Mouse (Mus musculus): ENCODE measurements around the gene Ocm. TPM values are rescaled to one million over a fixed set of nuclear protein-coding genes. Genes with fewer than 3 reads are reported as not detected.
"Not testable (repeated sequence)": the region's sequence is repeated elsewhere in the genome, so short reads cannot be mapped to it uniquely, and the experiment has no call there.

Gene Ocm
- total RNA-seq, 2 experiments from 2014 or later, result not detected

- DNase-seq (ENCODE audit: low spot score in 2 of 2), result no peak
- Histone ChIP-seq H3K27ac (no peak overlapping the region), H3K4me3 (peak overlapping the region; percentile 24; the same call in 1 of the 2 replicates)
- TF ChIP-seq CTCF (conservative IDR thresholded peaks at IDR 0.05), result no peak
Measured at GRCm38 (mm10) chr5:144036952-144037351, 10.5 kb upstream of the Ocm start.

DNA sequence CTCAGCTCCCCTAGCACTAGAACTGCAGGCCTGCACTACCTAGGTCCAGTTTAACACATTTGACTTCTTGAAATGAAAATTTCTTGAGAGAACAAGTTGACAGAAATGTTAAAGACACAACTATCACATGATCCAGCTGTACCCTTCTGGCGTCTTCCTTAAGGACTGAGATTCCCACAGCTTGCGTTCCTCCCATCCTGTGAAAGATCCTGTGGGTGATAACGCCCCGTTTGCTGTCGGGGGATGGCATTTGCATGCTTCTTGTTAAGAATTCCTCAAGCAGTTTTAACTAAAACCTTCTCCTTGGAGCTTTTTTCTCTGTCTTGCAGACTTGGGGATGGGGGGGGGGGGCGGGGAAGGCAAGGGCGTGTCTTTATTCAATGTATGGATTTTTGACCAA lies 8.1 kb upstream of the Ocm start:
- Histone ChIP-seq H3K4me3 (no peak overlapping the region), H3K27ac (peak overlapping the region; percentile 62; the same call in 1 of the 2 replicates)
- peak; percentile 29 to 50 for DNase-seq (ENCODE audit: low spot score in 2 of 2)
- TF ChIP-seq CTCF (conservative IDR thresholded peaks at IDR 0.05), result no peak

GRCm38 (mm10) chr5:144032491-144032890 lies 6.0 kb upstream of the Ocm start:
- TF ChIP-seq CTCF (conservative IDR thresholded peaks at IDR 0.05), result no peak
- DNase-seq (ENCODE audit: low spot score in 2 of 2), result no peak
- Histone ChIP-seq H3K4me3 (no peak overlapping the region), H3K27ac (no peak overlapping the region)

DNA sequence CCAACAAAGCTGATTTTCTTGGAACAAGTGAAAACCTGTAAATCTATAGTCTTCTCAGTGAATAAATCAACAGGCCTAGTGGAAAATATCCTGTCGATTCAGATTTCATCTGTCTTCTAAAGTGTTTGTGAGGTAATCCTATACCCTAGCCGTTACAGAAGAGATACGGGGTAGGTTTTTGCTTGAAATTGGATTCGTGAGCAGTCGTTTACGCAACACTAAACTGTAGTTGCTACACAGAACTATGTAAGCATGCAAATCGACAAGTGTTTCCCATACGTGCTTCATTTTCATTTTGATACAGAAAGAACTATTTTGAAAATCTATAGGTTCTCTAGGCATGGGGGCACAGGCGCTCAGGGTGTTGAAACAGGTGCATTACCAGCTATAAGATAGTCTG lies 10.6 kb downstream of the Ocm start:
- TF ChIP-seq CTCF (conservative IDR thresholded peaks at IDR 0.05), result no peak
- DNase-seq (ENCODE audit: low spot score in 2 of 2), result no peak
- Histone ChIP-seq H3K27ac (no peak overlapping the region), H3K4me3 (no peak overlapping the region)

GRCm38 (mm10) chr5:144015312-144015650 lies 11.2 kb downstream of the Ocm start:
- Histone ChIP-seq H3K27ac (no peak overlapping the region; the same call in 1 of the 2 replicates), H3K4me3 (peak overlapping the region; percentile 96)
- TF ChIP-seq CTCF (conservative IDR thresholded peaks at IDR 0.05), result no peak
- DNase-seq (ENCODE audit: low spot score in 2 of 2), result no peak

DNA sequence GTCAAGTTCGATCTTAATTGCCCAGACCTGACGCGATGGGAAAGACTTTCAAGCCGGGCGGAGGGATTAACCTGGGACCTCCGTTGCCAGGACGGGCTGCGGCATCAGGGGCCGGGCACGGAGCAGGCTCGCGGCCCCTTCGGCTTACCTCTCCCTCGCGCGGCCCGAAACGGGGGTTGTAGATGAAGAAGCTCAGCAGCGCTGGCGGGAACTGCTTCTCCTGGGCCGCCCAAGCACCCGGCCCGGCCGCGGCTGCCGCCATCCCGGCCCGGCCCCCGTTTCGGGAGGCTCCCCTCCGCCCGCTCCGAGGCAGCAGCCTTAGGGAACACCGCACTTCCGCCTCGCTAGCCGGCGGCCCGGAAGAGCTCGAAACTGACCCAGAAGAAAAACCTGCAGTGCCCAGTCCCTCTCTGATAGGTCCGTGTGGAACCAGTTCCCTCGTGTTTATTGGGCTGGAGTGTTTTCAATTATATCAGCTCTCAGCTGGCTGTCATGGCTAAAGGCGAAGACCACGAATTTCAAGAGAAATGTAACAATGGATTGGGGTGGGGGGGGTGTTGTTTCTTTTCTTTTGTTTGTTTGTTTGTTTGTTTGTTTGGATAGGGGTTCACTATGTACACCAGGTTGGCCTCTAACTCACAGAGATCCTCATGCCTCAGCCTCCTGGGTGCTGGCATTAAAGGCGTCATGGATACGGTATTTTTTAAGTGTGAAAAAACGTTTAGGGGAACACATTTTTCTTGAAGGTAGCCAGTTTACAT lies 11.7 kb downstream of the Ocm start, which contains the start of gene Ccz1:
Gene Ccz1 (minus strand): TSS at position 327 of the 761 bp plus-strand sequence.
- peak; percentile 77 to 78 for DNase-seq (ENCODE audit: low spot score in 2 of 2)
- TF ChIP-seq CTCF (conservative IDR thresholded peaks at IDR 0.05), result no peak
- peak within 1 kb of the TSS; percentile 90 for H3K27ac ChIP-seq
- H3K4me3 ChIP-seq, result peak within 1 kb of the TSS; percentile 96

DNA sequence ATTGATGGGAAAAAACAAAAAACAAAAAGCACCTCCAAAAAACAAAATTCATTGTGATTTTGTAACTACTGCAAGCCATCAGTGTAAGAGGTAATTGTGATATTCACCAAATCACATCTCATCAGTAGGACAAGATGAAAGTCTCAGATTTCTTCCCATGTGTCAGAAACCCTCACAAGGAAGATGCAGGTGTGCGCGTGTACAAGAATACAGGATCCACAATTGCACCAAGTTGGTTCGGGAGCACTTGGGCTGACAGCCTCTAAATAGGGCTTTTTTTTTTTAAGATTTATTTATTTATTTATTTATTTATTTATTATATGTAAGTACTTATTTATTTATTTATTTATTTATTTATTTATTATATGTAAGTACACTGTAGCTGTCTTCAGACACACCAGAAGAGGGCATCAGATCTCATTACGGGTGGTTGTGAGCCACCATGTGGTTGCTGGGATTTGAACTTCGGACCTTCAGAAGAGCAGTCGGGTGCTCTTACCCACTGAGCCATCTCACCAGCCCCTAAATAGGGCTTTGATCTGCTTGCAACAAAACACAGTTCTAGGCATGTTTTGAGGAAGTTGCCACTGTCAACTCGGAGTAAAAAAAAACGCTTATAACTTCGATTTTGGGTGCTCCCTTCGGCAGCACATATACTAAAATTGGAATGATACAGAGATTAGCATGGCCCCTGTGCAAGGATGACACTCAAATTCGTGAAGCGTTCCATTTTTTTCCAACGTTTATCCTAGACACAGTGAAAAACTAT lies 12.9 kb downstream of the Ocm start:
- H3K27ac ChIP-seq; DNase-seq (ENCODE audit: low spot score in 2 of 2): not testable (repeated sequence)
- TF ChIP-seq CTCF (conservative IDR thresholded peaks at IDR 0.05), result 0 out of 2 replicates have a peak, but pooled peaks have one; percentile 12
- peak overlapping the region; percentile 96 for H3K4me3 ChIP-seq

GRCm38 (mm10) chr5:144002461-144003192 lies 23.8 kb downstream of the Ocm start:
- H3K27ac ChIP-seq, result no peak overlapping the region
- no peak for DNase-seq (ENCODE audit: low spot score in 2 of 2)
- TF ChIP-seq CTCF (conservative IDR thresholded peaks at IDR 0.05), result no peak
- no peak overlapping the region for H3K4me3 ChIP-seq

DNA sequence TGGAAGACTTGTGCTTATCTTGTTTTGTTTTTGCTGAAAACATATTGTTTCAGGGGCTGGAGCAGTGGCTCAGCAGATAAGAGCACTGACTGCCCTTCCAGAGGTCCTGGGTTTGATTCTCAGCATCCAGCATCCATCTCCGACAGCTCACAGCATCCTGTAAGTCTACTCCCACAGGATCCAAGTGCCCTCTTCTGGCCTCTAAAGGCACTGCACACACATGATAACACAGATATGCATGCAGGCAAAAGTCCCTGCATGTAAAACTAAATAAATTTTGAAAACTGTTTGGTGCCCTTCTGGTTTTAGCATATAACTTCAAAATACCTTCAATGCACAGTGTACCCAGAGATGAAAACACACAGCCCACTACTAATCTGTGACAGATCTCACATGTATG lies 27.1 kb downstream of the Ocm start:
- peak; percentile 64 for TF ChIP-seq CTCF (conservative IDR thresholded peaks at IDR 0.05)
- Histone ChIP-seq H3K4me3 (no peak overlapping the region), H3K27ac (no peak overlapping the region)
- no peak for DNase-seq (ENCODE audit: low spot score in 2 of 2)

- no peak for DNase-seq (ENCODE audit: low spot score in 2 of 2)
- TF ChIP-seq CTCF (conservative IDR thresholded peaks at IDR 0.05), result peak; percentile 67
- no peak overlapping the region for H3K4me3 ChIP-seq
- no peak overlapping the region for H3K27ac ChIP-seq
Measured at GRCm38 (mm10) chr5:143994632-143995365, 31.7 kb downstream of the Ocm start.

DNA sequence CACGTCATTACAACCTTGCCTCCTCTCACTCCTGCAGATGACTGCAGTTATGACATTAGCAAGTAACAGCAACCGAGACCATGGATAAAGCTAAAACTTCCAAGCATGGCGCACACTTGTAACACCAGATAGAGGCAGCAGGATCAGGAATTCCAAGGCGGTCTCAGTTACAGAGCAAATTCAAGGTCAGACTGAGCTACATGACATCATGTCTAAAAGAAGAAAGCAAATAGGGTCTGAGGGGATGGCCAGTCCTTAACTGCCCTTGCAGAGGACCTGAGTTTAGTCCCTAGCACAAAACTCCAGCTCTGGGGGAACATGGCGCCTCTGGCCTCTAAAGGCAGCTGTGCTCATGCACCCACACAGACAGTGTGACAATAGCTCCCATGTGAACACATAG lies 32.6 kb downstream of the Ocm start:
- Histone ChIP-seq H3K4me3 (no peak overlapping the region), H3K27ac (no peak overlapping the region)
- TF ChIP-seq CTCF (conservative IDR thresholded peaks at IDR 0.05), result no peak
- no peak for DNase-seq (ENCODE audit: low spot score in 2 of 2)

- no peak overlapping the region for H3K4me3 ChIP-seq
- no peak overlapping the region for H3K27ac ChIP-seq
- no peak for DNase-seq (ENCODE audit: low spot score in 2 of 2)
- TF ChIP-seq CTCF (conservative IDR thresholded peaks at IDR 0.05), result no peak
Measured at GRCm38 (mm10) chr5:143993260-143993659, 33.2 kb downstream of the Ocm start.

All from layer of hippocampus, adult 2 months (tissue).